Mouse (Mus musculus): ENCODE data around the gene Ank3.
A peak's percentile ranks its signal among the peaks of the same experiment; 100 is the strongest.

Gene Ank3

DNA sequence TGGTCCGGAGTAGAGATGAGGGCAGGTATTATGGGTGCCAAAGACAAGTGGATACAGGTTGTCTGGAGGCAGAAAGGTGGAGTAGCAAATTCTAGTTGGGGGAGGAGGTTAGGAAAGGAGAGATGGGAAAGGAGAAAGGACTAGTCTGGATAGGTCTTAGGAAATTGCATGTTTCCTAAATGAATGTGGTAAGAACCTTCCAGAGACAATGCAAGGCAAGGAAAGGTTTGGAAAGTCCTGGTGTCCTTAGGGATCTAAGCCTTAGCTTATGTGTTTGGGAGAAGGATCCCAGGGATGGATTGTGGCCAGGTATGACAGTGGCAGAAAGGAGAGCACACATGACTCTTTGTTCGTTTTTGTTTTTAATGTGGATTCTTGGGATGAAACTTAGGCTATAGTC, 139.7 kb downstream of the Ank3 start:
- DNase-seq, result no peak

DNA sequence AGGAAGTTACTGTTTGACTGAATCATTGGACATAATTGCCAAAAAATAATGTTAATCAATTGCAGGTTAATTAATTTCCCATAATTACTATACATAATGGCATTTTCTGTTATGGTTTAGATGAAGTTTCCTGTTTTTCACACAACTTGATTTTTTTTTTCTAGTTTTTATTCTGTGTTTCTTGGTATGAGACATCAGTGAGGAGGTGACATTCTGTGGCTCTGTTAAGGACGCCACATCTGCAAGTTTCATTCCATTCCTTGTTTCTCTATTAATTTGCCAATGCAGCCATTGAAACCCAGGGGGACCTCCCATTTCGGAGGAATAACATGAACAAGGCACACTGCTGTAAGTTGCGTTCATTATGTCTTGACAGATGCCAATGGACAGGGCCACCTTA, 143.9 kb downstream of the Ank3 start:
- no peak for DNase-seq

DNA sequence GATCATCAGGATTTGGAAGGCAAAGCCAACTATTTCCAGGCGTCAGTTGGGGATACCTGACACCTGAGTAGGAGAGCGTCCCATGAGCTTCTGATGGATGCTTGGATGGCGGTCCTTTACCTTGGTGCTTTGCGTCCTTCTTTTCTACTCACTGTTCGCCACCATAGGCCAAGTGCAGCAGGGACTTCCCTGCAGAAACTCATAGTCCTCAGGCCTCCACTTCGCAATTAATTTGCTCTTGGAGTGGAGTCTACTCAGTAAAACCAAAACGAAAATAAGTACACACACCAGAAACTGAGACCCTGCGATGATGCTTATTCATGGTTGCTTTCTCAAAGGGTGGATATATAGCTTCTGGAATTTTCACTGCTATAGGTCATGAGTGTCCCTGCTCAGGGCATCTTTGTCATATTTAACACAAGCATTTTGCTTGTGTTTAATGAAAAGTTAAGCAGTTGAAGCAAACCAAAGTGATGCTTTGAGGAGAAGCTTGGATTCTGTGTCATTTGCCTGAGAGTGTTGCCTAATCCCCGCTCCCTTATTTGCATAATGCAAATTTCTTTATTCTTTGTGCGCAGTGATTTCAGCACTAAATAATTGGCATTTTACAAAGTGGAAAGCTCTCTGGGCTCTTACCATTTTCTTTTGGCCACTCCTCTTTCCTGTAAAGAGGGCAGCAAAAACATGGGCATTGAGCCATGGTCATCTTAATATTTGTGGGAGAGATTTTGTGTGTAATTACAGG, 145.5 kb downstream of the Ank3 start:
- DNase-seq, result no peak

DNA sequence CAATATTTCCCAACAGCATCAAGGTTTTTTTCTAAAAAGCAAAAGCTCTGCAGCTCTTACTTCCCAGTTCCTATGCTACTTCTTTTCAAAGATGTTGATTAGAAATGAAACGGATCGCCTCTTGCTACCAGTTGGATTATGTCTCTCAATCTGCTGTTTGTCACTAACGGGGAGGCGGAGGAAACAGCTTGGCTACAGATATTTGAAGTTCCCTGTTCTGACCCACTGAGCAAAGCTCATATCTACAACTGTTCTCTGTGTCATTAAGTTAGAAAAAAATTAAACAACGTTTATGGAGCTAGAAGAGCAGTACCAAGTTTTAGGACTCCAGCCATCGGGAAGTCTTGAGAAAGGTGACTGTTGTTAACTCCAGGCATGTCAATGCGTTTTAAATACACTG, 146.1 kb downstream of the Ank3 start:
- DNase-seq, result no peak

DNA sequence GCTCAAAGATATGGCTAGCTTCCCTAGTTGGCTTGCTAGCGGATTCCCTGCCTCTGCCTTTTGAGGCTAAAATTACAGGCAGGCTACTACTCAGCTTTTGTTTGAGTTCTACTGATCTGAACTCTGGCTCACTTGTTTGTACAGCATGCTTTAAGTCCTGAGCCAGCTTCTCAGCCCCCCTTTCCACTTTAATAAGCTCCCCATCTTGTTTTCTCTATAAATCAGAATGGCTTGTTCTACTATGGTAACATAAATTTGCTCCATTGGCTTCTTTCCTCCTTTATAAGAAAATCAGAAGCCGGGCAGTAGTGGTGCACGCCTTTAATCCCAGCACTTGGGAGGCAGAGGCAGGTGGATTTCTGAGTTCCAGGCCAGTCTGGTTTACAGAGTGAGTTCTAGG, 147.4 kb downstream of the Ank3 start:
- DNase-seq, result no peak

DNA sequence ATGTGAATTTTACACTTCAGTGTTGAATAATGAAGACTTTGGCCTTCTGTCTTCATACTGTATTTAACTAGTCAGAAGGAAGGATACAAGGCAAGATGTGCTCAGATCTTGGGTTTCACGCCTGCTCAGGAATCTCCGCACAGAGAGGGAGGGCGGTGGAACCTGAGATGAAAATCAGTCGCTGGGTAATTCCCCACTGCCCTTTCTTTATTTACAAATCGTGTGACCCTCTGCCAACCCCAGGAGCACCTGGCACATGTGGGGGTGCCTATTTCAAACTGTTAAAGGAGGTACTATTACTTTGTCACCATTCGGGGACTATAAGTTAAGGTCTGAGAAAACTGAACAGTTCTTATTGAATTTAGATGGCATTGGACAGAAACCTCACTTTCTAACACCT, 148.1 kb downstream of the Ank3 start:
- no peak for DNase-seq

DNA sequence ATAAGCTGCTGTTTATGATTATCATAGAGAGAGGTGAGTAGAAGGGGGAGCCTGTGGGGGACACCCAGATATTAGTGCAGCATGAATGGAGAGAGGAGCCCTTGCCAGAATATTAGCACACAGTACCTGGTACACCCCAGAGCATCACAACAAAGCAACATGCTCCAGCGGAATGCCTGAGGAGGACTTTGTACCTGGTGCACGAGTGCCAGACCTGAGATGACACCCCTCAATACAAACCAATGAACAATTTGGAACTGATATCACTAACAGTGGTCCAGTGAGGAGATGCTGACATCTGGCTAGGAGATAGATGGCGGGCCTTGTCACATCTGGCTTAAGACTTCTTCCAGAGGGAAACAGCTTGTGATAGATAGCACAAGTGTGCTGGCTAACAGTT, 150.2 kb downstream of the Ank3 start:
- DNase-seq, result no peak

DNA sequence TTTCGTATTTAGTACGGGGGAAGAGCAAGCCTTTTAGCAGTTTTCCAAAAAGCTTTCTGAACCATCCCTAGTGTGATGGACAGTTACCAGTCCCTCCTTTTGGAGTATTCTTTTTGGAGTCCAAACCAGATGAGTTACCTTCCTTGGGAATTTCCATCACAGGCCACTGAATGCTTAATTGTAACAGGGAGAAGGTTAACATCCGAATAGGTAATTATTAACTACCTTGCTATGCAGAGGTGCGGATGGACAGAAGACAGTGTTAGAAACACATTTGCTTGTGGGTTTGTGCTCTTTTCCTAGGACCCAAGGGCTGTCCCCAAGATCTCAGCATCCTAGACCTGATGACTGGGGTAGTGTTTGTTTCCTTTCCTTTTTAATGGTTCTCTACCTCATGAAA, 150.6 kb downstream of the Ank3 start:
- no peak for DNase-seq

DNA sequence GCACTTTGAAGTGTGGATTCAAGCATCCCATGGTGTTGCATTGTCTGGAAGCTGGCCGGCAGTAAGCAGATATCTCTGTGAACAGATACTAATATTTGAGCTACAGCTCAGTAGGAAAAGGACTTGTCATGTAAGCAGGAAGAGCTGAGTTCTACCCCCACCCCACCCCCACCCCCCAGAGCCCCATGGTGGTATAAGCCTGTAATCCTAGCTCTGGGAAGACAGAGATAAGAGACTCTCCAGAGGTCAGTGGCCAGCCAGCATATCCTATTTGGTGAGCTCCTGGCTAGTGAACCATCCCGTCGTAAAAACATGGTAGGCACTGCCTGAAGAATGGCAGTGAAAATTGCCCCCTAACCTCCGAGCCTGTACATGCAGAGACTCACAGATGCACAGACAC, 152.3 kb downstream of the Ank3 start:
- DNase-seq, result no peak

DNA sequence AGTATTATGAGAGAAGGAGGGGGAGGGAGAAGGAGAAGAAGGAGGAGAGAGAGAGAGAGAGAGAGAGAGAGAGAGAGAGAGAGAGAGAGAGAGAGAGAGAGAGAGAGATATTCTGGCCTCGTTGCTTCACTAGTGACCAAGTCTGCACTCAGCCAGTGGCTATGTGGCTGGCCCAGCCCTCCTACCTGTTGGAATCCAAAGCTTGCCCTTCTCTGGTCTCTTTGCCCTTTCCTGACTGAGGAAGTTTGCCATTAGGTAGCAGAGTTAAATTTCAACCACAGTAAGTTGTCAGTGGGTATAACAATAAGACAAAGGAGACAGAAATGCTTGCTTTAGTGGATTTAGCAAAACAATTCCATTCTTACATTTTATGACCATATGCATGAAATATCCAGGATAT, 154.5 kb downstream of the Ank3 start:
- no peak for DNase-seq

DNA sequence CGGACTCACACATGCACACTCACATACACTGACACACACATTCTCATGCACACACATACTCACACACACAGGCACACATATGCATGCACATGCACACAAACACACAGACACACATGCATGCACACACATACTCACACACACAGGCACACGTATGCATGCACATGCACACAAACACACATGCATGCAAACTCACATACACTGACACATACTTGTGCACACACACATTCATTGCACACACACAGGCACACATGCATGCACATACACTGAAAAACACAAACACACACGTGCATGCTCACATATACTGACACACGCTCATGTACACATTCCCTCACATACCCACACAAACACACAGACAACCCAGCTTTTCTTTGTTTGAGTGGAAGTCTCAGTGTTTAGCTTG, 157.0 kb downstream of the Ank3 start:
- no peak for DNase-seq

DNA sequence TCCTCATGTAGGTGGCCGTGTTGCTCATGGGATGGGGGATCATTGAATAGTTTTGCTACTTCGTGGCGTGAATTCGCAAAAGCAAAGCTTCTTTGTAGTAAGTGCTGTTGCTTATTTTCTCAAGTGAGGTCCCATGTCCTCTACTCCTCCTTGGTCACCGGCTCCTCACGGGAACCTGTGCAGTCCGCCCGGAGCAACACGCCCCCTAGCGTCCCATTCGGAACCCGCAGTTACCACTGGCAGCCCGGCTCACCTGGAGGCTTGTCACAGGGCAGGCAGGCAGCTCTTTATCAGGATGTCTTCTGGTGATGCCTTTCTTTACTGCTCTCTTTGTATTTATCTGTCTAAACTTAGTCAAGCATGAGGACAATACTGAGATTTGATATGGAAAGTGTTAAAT, 157.7 kb downstream of the Ank3 start:
- peak; percentile 85 to 90 for DNase-seq

DNA sequence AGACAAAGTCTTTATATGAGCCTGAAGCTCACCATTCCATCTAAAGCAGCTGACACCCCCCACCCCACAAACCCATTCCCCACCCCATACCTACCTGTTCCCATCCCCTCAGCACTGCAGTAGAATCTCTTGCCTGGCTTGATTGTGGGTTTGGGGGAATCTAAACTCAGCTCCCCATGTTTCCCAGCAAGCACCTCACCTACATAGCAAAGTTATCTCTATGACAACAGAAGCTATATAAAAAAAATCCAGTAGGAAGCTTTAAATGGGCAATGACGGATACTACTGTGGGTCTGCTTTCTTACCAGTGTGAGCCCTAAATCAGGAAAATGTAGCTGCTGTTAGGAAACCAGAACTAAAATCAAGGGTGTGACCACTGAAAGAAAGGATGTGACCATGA, 161.7 kb downstream of the Ank3 start:
- DNase-seq, result no peak

DNA sequence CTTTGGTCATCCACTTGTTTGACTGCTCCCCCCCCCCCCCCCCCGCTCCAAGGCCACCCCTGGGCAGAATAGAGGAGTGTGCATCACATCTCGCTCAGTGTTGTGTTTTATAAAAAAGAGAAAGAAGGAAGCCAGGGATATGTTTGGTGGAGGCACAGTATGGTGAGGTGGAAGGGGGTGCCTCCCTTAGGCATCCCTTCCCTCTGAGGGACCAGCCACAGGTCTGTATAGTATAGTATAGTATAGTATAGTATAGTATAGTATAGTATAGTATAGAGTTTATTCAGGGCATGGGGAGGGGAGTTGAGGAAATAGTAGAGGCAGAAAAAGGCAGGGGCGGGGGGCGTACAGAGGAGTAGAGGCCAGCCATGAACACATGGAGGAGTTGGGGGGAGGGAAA, 164.4 kb downstream of the Ank3 start:
- no peak for DNase-seq

DNA sequence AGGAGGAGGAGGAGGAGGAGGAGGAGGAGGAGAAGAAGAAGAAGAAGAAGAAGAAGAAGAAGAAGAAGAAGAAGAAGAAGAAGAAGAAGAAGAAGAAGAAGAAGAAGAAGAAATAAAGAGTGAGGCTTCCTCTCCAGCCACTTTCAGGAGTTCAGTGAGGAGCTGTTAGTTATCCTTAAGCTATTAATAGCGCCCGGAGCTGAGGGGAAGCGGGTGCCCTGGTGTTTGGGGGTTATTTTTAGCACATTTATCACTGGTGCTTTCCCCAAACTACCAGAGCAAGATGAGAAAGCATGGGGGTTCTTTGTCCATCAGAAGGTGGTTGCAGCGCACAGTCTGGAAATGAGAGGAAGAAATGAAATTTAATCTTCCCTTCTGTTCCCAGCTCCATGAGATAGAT, 166.5 kb downstream of the Ank3 start:
- no peak for DNase-seq

DNA sequence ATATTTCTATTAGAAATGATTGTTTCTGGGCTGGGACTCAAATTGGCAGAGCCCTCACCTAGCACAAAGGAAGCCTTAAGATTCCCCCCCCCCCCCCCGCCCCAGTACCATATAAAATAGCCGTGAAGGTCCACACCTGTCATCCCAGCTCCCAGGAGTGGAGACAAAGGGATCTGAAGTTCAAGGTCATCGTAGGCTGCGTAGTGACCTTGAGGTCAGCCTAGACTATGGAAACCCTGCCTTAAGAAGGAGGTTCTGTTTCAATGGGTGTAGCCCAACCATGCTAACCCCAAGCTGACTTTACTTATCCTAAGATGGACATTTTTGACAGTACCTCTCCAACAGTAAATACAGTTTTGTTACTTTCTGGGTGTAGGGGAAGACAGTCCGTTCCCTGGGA, 170.4 kb downstream of the Ank3 start:
- no peak for DNase-seq

DNA sequence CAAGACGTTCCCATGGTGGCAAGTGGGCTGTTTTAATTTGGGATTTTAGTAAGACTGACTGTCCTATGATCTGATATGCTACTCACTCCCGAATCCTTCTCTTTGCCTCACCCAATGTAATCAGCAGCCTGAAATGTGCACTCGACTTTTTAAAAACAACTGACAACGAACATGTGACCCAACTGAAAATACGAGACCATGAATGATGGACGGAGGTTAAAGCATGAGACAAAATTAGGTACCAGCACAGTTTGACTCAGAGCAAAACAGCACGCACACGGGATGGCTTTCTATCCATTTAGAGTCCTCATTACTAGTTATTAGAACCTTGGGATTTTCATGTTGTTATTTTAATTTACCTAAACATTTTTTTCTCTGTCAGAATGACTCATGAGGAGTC, 171.2 kb downstream of the Ank3 start:
- DNase-seq, result no peak

DNA sequence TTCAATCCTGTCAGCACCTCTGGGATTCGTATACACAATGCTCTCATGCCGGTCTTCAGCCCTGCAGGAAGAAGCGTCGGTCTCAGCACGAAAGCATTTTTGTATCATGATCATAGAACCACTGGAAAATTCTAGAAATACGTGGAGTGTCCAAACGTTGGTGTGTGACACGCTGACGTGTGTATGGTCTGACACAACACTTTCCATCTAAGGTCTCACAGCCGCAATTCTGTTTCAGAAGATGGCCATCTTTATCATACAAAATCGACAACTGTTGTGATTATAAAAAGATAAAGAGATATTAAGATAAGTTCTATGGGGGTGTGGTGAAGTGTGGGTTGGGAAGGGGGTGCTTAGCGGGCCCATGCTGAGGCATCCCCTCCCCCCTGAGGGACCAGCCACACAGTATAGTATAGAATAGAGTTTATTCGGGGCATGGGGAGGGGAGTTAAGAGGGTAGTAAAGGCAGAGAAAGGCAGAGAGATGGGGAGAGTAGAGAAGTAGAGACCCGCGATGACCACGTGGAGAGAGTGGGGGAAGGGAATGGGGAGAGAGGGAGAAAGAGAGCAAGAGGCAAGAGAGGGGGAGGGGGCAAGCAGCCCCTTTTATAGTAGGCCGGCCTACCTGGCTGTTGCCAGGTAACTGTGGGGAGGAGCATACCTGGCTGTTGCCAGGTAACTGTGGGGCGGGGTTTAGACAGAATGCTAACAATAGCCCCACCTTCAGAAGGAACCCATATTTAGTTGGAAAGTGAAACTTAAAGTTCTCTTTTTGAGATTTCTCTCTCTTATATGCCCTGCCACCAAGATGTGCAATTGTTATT, 172.1 kb downstream of the Ank3 start:
- DNase-seq, result no peak

DNA sequence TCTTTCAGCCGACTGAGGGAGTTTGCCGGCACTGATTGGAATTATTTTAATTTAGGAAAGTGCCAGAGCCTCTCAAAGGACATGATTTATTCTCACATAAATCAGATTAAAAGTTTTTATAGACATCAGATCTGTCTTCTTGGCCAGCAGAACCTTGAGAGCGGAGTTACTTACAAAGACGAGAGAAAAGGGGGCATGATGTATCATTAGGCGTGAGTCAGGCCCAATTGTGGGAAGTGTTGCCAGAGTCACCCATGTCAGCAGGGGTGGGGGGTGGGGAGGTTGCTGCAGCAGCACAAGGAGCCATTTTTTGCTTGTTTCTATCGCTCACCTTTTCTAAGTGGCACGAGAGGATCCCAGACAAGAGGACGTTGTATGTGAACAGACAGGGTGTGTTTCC, 172.8 kb downstream of the Ank3 start:
- DNase-seq, result no peak

DNA sequence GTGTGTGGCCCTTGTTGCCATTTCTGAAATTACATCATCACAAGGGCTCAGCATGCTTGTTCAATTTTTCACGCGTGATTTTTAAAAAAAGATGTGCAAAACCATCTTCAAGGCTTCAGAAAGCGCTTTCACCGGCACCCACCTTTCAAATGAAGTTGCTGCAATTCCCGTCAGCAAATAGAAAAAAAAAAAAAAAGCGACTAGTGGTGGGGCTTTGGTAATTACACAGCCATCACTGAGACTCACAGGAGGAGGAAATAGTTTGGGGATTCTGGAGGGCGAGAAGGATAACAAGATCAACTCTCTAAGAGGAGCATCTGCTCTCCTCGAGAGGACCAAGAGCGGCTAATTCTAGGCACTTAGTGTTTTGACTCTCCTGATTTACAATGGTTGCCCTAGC, 173.4 kb downstream of the Ank3 start:
- no peak for DNase-seq

DNA sequence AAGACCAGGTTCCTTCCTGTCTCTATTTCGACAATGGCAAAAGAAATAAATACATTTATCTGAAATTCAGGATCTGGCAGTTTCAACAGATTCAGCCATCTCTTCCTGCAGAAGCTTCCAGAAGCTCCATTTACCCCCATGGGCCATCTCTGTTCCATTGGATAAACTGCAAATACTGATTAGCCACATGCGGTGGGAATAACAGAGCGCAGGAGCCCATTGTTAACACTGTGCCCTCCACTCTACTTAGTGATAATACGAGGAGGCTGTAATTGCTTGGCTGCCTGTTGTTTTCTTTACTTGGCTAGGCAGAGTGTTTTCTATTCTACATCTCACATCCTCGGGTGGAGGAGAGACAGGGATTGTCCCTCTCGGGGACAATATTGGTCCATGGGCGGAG, 174.5 kb downstream of the Ank3 start:
- no peak for DNase-seq

DNA sequence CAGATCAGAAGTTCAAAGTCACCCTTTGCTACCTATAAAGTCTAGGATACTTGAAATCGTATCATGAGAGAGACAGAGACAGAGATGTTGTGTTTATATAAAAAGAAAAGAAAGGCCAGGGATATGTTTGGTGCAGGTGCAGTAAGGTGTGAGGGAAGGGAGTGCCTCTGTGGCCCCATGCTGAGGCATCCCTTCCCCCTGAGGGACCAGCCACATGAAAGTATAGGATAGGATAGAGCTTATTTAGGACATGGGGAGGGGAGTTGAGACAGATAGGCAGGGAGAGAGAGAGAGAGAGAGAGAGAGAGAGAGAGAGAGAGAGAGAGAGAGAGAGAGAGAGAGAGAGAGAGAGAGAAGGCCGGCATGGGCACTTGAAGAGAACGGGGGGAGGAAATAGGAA, 175.2 kb downstream of the Ank3 start:
- DNase-seq, result no peak

DNA sequence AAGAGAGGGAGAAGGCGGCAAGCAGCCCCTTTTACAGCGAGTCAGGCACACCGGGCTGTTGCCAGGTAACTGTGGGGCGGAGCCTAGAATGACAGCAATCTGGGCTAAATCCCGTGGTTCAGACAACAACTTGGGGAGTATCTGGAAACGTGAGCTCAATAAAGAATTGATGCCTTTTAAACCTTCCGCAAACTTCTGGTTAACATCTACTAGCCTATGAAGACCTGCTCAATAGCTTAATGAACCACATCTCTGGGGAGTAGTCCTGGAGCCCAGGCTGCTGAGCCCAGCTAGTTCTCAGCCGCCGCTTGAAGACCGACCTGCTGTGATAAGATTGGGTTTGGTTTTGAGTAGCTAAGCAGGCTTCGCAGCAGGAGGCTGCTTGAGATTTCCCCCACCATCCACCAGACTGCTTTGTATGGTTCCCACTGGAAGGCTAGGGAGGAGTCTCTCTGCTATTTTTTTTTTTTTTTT, 175.7 kb downstream of the Ank3 start:
- peak; percentile 42 to 62 for DNase-seq

DNA sequence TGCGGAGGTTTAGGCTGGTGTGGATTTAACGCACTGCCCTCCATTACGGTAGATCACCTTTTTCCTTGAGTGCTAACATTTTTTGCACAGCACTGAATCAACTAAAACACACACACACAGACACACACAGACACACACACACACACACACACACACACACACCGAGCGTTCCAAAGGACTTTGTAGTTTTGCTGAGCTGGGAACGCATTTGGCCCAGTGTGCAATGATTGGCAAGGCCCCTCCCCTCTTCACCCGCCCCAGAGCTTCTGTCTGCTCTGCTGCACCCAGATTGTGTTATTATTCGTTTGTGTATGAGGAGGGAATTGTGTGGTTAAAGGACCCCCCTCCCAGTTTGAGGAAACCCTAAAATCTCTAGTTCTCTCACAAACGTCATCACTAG, 176.3 kb downstream of the Ank3 start:
- no peak for DNase-seq

DNA sequence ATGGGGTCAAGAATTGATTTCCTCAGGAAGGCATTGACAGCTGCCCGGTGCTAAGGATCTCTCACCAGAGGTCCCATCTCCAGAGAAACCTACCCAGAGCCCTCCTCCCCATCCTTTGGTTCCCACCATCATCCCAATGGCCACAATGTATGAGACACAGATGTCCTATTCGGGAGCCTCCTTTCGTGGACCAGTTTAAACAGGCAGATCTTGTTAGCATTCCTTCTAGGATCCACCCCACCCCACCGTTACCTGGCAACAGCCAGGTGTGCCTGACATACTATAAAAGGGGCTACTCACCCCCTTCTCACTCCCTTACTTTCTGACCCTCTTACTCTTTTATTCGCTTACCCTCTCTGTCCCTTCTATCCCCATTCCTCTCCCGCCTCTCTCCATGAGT, 176.9 kb downstream of the Ank3 start:
- DNase-seq, result no peak
